25 mouse cellular contexts compared by ENCODE assay signal in genomic region chrX:145753427-145753826, GRCm38 (mm10).
DNase-seq lines count a peak whose midpoint lies in the region; ATAC-seq and TF ChIP-seq lines count a peak whose summit lies in the region.
"Had no signal": no experiment of that assay in that cellular context is flagged by ENCODE, and none has a peak within 500 bp of the region (broad histone marks: within the 10 kb centered on the region; RNA-seq: fewer than 3 reads in every experiment).

No protein-coding gene starts in this region.

- ATAC-seq in frontal cortex, adult (ENCODE audit: low TSS enrichment): peak; percentile 88
- ATAC-seq: forebrain, embryonic 15.5 days; hindbrain, embryonic 16.5 days; intestine, embryonic 15.5 days had no signal

- intact Hi-C loops in left cerebral cortex, postnatal 36 days (cut with DNase I): no loop called here

- H3K4me3 ChIP-seq in layer of hippocampus, adult 2 months: no peak overlapping the region
- H3K4me3 ChIP-seq: embryonic facial prominence, embryonic 10.5 days; embryonic facial prominence, embryonic 13.5 days; erythroblast, embryonic 14.5 days; forebrain, embryonic 12.5 days; forebrain, embryonic 15.5 days; gastrocnemius, adult 2 months; hindbrain, embryonic 10.5 days; hindbrain, embryonic 13.5 days; intestine, embryonic 15.5 days had no signal

- no peak for TF ChIP-seq CTCF in layer of hippocampus, adult 2 months (conservative IDR thresholded peaks at IDR 0.05)

- no peak overlapping the region for H3K27ac ChIP-seq in layer of hippocampus, adult 2 months
- H3K27ac ChIP-seq: embryonic facial prominence, embryonic 10.5 days; embryonic facial prominence, embryonic 13.5 days; forebrain, embryonic 12.5 days; forebrain, embryonic 15.5 days; gastrocnemius, adult 2 months; hindbrain, embryonic 10.5 days; hindbrain, embryonic 13.5 days; intestine, embryonic 15.5 days had no signal

- no peak for DNase-seq in frontal cortex, postnatal 25 days (ENCODE audit: low spot score in 2 of 2)
- peak; percentile 5 to 28 for DNase-seq in left cerebral cortex, postnatal 36 days (ENCODE audit: low spot score in 2 of 2)
- DNase-seq in left cerebral cortex, adult 11 months (ENCODE audit: low spot score): no peak
- peak; percentile 29 for DNase-seq in brain, adult 2 months (ENCODE audit: low read depth, low spot score)
- DNase-seq in layer of hippocampus, adult 2 months (ENCODE audit: low spot score in 2 of 2): no peak
- DNase-seq: adrenal gland, adult 2 months; adrenal gland, postnatal 14 days; cerebellum, adult 11-12 months; cerebellum, adult 9-11 months; cerebellum, postnatal 25 days; embryo, embryonic 11 days; gastrocnemius, adult 2 months; gastrocnemius, postnatal 14 days; heart, adult 11 months; heart, postnatal 36 days had no signal

Comparison
In these comparisons a context has a peak if more than half of its experiments do, and no peak if none do; other contexts are left out.
1. DNase-seq: peak in left cerebral cortex, postnatal 36 days (2 of 2) and brain, adult 2 months (single experiment); none in frontal cortex, postnatal 25 days (0 of 2), left cerebral cortex, adult 11 months (single experiment) and layer of hippocampus, adult 2 months (0 of 2).